Mouse (Mus musculus): ENCODE data around the gene Calm1. TPM values are rescaled to one million over a fixed set of nuclear protein-coding genes. Genes with fewer than 3 reads are reported as not detected.

The Calm1 gene
- polyA plus RNA-seq, 1 experiment = 385 TPM

- Histone ChIP-seq H3K4me3 (no peak overlapping the region), H3ac (ENCODE audit: control insufficient read depth, insufficient read length) (no peak overlapping the region), H3K4me2 (ENCODE audit: low read depth) (no peak overlapping the region), H3K27me3 (ENCODE audit: control insufficient read depth, insufficient read depth, insufficient read length) (no peaks in the 10 kb centered on the region), H3K79me2 (ENCODE audit: control insufficient read depth, insufficient read depth) (no peaks in the 10 kb centered on the region), H3K36me3 (ENCODE audit: control insufficient read depth, insufficient read depth) (no peaks in the 10 kb centered on the region)
- TF ChIP-seq TCF3 (IDR thresholded peaks at IDR 0.05; ENCODE audit: insufficient read length, low read depth) (no peak), CEBPB (IDR thresholded peaks at IDR 0.05; ENCODE audit: insufficient read depth, poor library complexity, severe bottlenecking) (no peak), E2F4 (IDR thresholded peaks at IDR 0.05; ENCODE audit: insufficient read depth) (no peak), REST (IDR thresholded peaks at IDR 0.05; ENCODE audit: insufficient read depth, insufficient read length) (no peak), POLR2AphosphoS2 (IDR thresholded peaks at IDR 0.05; ENCODE audit: insufficient read length, low read depth) (no peak), MYOG (IDR thresholded peaks at IDR 0.05; ENCODE audit: control insufficient read depth in 1 of 3, insufficient read depth in 1 of 3, insufficient read length in 2 of 3, low read depth in 2 of 3) (no peak), MAX (IDR thresholded peaks at IDR 0.05; ENCODE audit: low read depth) (no peak), USF1 (IDR thresholded peaks at IDR 0.05; ENCODE audit: low read depth) (no peak), MYOD1 (IDR thresholded peaks at IDR 0.05; ENCODE audit: control insufficient read depth in 1 of 3, insufficient read length in 2 of 3, low read depth in 2 of 3) (no peak), POLR2A (IDR thresholded peaks at IDR 0.05; ENCODE audit: insufficient read length, low read depth) (no peak), TCF12 (IDR thresholded peaks at IDR 0.05; ENCODE audit: insufficient read depth, poor library complexity, severe bottlenecking) (no peak), SRF (IDR thresholded peaks at IDR 0.05; ENCODE audit: control insufficient read depth, insufficient read length, low read depth) (no peak)
These were observed 26.0 kb downstream of the Calm1 start for GRCm38 (mm10) chr12:100225196-100225595.

GRCm38 (mm10) chr12:100226073-100226472, 26.8 kb downstream of the Calm1 start:
- no peak overlapping the region for H3K4me3 ChIP-seq
- H3K36me3 ChIP-seq (ENCODE audit: control insufficient read depth, insufficient read depth) = no peaks in the 10 kb centered on the region
- H3K4me2 ChIP-seq (ENCODE audit: low read depth) = no peak overlapping the region
- H3K27me3 ChIP-seq (ENCODE audit: control insufficient read depth, insufficient read depth, insufficient read length) = no peaks in the 10 kb centered on the region
- no peak overlapping the region for H3ac ChIP-seq (ENCODE audit: control insufficient read depth, insufficient read length)
- no peaks in the 10 kb centered on the region for H3K79me2 ChIP-seq (ENCODE audit: control insufficient read depth, insufficient read depth)
- TF ChIP-seq MAX (IDR thresholded peaks at IDR 0.05; ENCODE audit: low read depth) (no peak), MYOD1 (IDR thresholded peaks at IDR 0.05; ENCODE audit: control insufficient read depth in 1 of 3, insufficient read length in 2 of 3, low read depth in 2 of 3) (no peak)

- H3ac ChIP-seq (ENCODE audit: control insufficient read depth, insufficient read length) = no peak overlapping the region
- TF ChIP-seq MAX (IDR thresholded peaks at IDR 0.05; ENCODE audit: low read depth) = no peak
- no peak for TF ChIP-seq E2F4 (IDR thresholded peaks at IDR 0.05; ENCODE audit: insufficient read depth)
- no peak for TF ChIP-seq POLR2AphosphoS2 (IDR thresholded peaks at IDR 0.05; ENCODE audit: insufficient read length, low read depth)
- no peak for TF ChIP-seq USF1 (IDR thresholded peaks at IDR 0.05; ENCODE audit: low read depth)
- no peak for TF ChIP-seq MYOG (IDR thresholded peaks at IDR 0.05; ENCODE audit: control insufficient read depth in 1 of 3, insufficient read depth in 1 of 3, insufficient read length in 2 of 3, low read depth in 2 of 3)
- TF ChIP-seq CEBPB (IDR thresholded peaks at IDR 0.05; ENCODE audit: insufficient read depth, poor library complexity, severe bottlenecking) = no peak
- no peak for TF ChIP-seq REST (IDR thresholded peaks at IDR 0.05; ENCODE audit: insufficient read depth, insufficient read length)
- no peak for TF ChIP-seq TCF12 (IDR thresholded peaks at IDR 0.05; ENCODE audit: insufficient read depth, poor library complexity, severe bottlenecking)
- no peak for TF ChIP-seq POLR2A (IDR thresholded peaks at IDR 0.05; ENCODE audit: insufficient read length, low read depth)
- TF ChIP-seq SRF (IDR thresholded peaks at IDR 0.05; ENCODE audit: control insufficient read depth, insufficient read length, low read depth) = no peak
- TF ChIP-seq TCF3 (IDR thresholded peaks at IDR 0.05; ENCODE audit: insufficient read length, low read depth) = no peak
- TF ChIP-seq MYOD1 (IDR thresholded peaks at IDR 0.05; ENCODE audit: control insufficient read depth in 1 of 3, insufficient read length in 2 of 3, low read depth in 2 of 3) = no peak
- H3K4me3 ChIP-seq = no peak overlapping the region
- H3K27me3 ChIP-seq (ENCODE audit: control insufficient read depth, insufficient read depth, insufficient read length) = no peaks in the 10 kb centered on the region
- H3K36me3 ChIP-seq (ENCODE audit: control insufficient read depth, insufficient read depth) = no peaks in the 10 kb centered on the region
- H3K79me2 ChIP-seq (ENCODE audit: control insufficient read depth, insufficient read depth) = no peaks in the 10 kb centered on the region
- H3K4me2 ChIP-seq (ENCODE audit: low read depth) = no peak overlapping the region
These were observed 27.4 kb downstream of the Calm1 start for GRCm38 (mm10) chr12:100226621-100227020.

DNA sequence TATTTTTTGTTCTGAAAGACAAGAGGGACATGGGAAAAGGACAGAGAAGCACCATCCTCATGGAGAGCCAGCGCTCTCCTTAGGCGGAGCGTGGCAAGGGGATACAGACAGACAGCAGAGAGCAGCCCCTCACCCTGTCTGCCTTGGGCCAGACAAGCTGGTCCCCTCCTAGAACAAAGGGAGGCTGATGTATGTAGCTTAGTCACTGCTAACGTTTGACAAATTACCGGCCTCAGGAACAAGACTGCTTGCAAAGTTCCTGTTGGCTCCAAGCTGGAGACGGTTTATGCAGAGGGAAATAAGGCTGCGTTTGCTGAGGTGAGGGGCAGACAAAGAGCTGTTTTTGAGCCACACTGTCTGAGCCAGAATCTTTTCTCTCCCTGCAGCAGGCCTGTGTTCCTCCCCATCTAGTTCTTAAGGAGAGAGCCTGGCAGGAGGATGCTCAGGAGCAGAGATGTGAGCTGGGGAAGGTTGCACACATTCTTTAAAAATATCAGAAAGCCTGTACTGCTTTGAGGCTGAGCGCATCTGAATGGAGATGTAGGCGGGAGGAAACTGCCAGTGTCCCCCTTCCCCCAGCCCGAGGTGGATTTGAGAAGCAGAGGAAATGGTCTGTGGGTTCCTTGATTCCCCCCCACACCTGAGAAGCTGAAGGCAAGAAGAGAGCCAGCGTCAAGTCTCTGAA, 28.9 kb downstream of the Calm1 start:
- Histone ChIP-seq H3ac (ENCODE audit: control insufficient read depth, insufficient read length) (no peak overlapping the region), H3K79me2 (ENCODE audit: control insufficient read depth, insufficient read depth) (no peaks in the 10 kb centered on the region), H3K4me3 (no peak overlapping the region), H3K27me3 (ENCODE audit: control insufficient read depth, insufficient read depth, insufficient read length) (no peaks in the 10 kb centered on the region), H3K36me3 (ENCODE audit: control insufficient read depth, insufficient read depth) (no peaks in the 10 kb centered on the region), H3K4me2 (ENCODE audit: low read depth) (no peak overlapping the region)
- TF ChIP-seq POLR2AphosphoS2 (IDR thresholded peaks at IDR 0.05; ENCODE audit: insufficient read length, low read depth) (no peak), SRF (IDR thresholded peaks at IDR 0.05; ENCODE audit: control insufficient read depth, insufficient read length, low read depth) (no peak), MYOD1 (IDR thresholded peaks at IDR 0.05; ENCODE audit: control insufficient read depth in 1 of 3, insufficient read length in 2 of 3, low read depth in 2 of 3) (no peak), CEBPB (IDR thresholded peaks at IDR 0.05; ENCODE audit: insufficient read depth, poor library complexity, severe bottlenecking) (no peak), MYOG (IDR thresholded peaks at IDR 0.05; ENCODE audit: control insufficient read depth in 1 of 3, insufficient read depth in 1 of 3, insufficient read length in 2 of 3, low read depth in 2 of 3) (no peak), POLR2A (IDR thresholded peaks at IDR 0.05; ENCODE audit: insufficient read length, low read depth) (no peak), MAX (IDR thresholded peaks at IDR 0.05; ENCODE audit: low read depth) (no peak)

DNA sequence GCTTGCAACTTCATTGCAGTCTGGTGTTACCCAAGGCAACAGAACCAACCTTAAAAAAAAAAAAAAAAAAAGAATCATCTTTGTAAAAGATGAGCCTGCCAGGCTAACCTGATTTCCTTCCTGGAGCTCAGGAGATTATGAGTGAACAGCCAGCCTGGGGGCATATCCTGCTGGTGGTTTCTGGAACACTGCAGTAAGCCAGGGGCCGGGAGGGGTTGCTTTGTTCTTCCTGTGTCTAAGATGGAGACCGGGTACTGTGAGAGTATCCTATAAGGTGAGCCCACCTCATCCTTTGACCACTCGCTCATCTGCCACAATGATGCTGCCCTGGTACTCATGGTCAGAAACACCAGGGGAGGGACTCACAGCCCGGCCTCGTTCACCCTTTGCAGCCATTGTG, 35.0 kb downstream of the Calm1 start:
- Histone ChIP-seq H3K4me3 (no peak overlapping the region), H3K27me3 (ENCODE audit: control insufficient read depth, insufficient read depth, insufficient read length) (no peaks in the 10 kb centered on the region), H3K36me3 (ENCODE audit: control insufficient read depth, insufficient read depth) (no peaks in the 10 kb centered on the region), H3K79me2 (ENCODE audit: control insufficient read depth, insufficient read depth) (no peaks in the 10 kb centered on the region), H3ac (ENCODE audit: control insufficient read depth, insufficient read length) (no peak overlapping the region), H3K4me2 (ENCODE audit: low read depth) (no peak overlapping the region)
- no peak for TF ChIP-seq TCF12 (IDR thresholded peaks at IDR 0.05; ENCODE audit: insufficient read depth, poor library complexity, severe bottlenecking)
- TF ChIP-seq POLR2AphosphoS2 (IDR thresholded peaks at IDR 0.05; ENCODE audit: insufficient read length, low read depth) = no peak
- no peak for TF ChIP-seq E2F4 (IDR thresholded peaks at IDR 0.05; ENCODE audit: insufficient read depth)
- no peak for TF ChIP-seq MYOG (IDR thresholded peaks at IDR 0.05; ENCODE audit: control insufficient read depth in 1 of 3, insufficient read depth in 1 of 3, insufficient read length in 2 of 3, low read depth in 2 of 3)
- TF ChIP-seq POLR2A (IDR thresholded peaks at IDR 0.05; ENCODE audit: insufficient read length, low read depth) = no peak
- TF ChIP-seq TCF3 (IDR thresholded peaks at IDR 0.05; ENCODE audit: insufficient read length, low read depth) = no peak
- TF ChIP-seq REST (IDR thresholded peaks at IDR 0.05; ENCODE audit: insufficient read depth, insufficient read length) = no peak
- TF ChIP-seq USF1 (IDR thresholded peaks at IDR 0.05; ENCODE audit: low read depth) = no peak
- no peak for TF ChIP-seq SRF (IDR thresholded peaks at IDR 0.05; ENCODE audit: control insufficient read depth, insufficient read length, low read depth)
- TF ChIP-seq MYOD1 (IDR thresholded peaks at IDR 0.05; ENCODE audit: control insufficient read depth in 1 of 3, insufficient read length in 2 of 3, low read depth in 2 of 3) = no peak
